ENCODE assay signal across 14 mouse cellular contexts in genomic region chr15:61656951-61657350, GRCm38 (mm10).
DNase-seq lines count a peak whose midpoint lies in the region.
"Had no signal": no experiment of that assay in that cellular context is flagged by ENCODE, and none has a peak within 500 bp of the region (broad histone marks: within the 10 kb centered on the region; RNA-seq: fewer than 3 reads in every experiment).

No protein-coding gene starts in this region.

- H3K36me3 ChIP-seq in heart, embryonic 10.5 days: no peaks in the 10 kb centered on the region
- H3K36me3 ChIP-seq: lung, embryonic 15.5 days had no signal

- H3K4me1 ChIP-seq in heart, embryonic 10.5 days: no peaks in the 10 kb centered on the region
- H3K4me1 ChIP-seq: lung, embryonic 15.5 days had no signal

- intact Hi-C loops in gastrocnemius, postnatal 36 days (cut with DNase I): no loop called here

- no peaks in the 10 kb centered on the region for H3K9me3 ChIP-seq in heart, embryonic 10.5 days
- H3K9me3 ChIP-seq: lung, embryonic 15.5 days had no signal

- no peaks in the 10 kb centered on the region for H3K27me3 ChIP-seq in heart, embryonic 10.5 days (ENCODE audit: insufficient read depth, poor library complexity, severe bottlenecking)
- H3K27me3 ChIP-seq: lung, embryonic 15.5 days had no signal

- DNase-seq in heart, postnatal 4 days: peak; percentile 28
- no peak for DNase-seq in heart, embryonic 10.5 days (ENCODE audit: low spot score)
- DNase-seq in ovary, postnatal 10 days (ENCODE audit: low spot score): peak; percentile 4
- no peak for DNase-seq in ovary, adult 18-20 months (ENCODE audit: low spot score)
- peak; percentile 13 for DNase-seq in brain, adult 2 months (ENCODE audit: low read depth, low spot score)
- DNase-seq in gastrocnemius, postnatal 36 days: peak; percentile 13
- no peak for DNase-seq in spleen, postnatal 4 days (ENCODE audit: low spot score in 2 of 2)
- DNase-seq: adrenal gland, adult 2 months; cerebellum, adult 11 months; kidney, adult 8-10 months; kidney, postnatal 36 days; thymus, postnatal 4 days had no signal

- H3K4me3 ChIP-seq in heart, embryonic 10.5 days: no peak overlapping the region
- H3K4me3 ChIP-seq: erythroblast, embryonic 14.5 days; lung, embryonic 15.5 days had no signal

- no peak overlapping the region for H3K27ac ChIP-seq in heart, embryonic 10.5 days
- H3K27ac ChIP-seq: lung, embryonic 15.5 days had no signal

Comparison
In these comparisons a context has a peak if more than half of its experiments do, and no peak if none do; other contexts are left out.
1. DNase-seq: peak in heart, postnatal 4 days (single experiment), ovary, postnatal 10 days (single experiment), brain, adult 2 months (single experiment) and gastrocnemius, postnatal 36 days (2 of 2); none in heart, embryonic 10.5 days (single experiment), ovary, adult 18-20 months (single experiment) and spleen, postnatal 4 days (0 of 2).